Mouse (Mus musculus) spleen, adult 12 weeks (tissue): ENCODE measurements around the gene Rpl9.

Source experiments
- DNase-seq: peaks from one replicate; pipeline ENCODE4 v3.0.0; 2022; ENCODE audit warnings: low spot score

Gene Rpl9

DNA sequence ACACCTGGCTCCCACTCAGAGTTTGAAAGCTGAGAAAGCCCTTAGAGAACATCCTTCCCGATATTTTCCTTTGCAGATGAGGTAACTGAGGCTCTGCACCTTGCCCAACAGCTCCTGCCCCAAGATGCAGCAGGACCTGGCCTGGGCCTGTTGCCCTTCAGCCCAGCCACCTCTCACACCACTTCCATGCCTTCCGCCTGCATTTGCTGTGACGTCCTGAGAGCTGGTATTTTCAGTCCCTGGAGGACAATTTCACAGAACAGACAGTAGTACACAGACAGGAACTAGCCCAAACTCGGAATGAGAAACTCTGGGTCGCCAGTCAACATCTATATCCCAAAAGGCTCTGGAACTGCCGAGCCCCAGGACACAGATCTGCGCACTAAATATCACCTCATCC is 16.5 kb downstream of the Rpl9 start:
- DNase-seq: no peak

DNA sequence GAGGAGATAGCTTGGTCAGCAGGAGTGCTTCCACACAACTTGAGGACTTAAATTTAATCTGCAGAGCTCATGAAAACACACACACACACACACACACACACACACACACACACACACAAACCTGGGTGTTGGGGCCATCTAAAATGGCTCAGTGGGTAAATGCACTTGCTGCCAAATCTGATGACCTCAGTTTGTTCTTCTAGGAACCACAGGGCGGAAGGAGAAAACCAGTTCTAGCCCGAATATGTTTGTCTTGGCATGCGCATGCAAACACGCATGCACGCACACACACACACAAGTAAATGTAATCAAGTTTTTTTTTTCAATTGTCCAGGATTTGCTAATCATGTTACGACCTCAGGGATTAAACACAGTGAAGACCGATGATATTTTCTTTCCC is 19.7 kb downstream of the Rpl9 start:
- no peak for DNase-seq

DNA sequence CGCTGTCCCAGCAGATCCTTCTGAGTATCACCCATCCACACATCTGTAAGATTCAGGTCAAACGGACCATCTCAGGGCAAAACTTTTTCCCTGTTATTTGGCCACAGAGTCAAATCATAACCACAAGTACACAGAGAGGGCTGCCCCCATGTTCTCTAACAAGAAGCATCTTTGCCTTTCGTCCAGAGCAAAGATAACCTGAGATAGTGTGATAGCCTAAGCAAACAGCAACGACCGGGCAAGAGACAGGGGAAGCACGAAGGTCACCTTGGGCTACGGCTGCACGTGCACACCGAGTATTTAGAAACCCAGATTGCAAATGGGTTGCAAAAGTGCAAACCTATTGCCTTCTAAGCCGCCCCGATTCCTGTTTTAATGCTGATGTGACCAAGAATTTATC is 23.4 kb downstream of the Rpl9 start:
- no peak for DNase-seq

- no peak for DNase-seq
Measured at GRCm38 (mm10) chr5:65357771-65358170, 33.5 kb downstream of the Rpl9 start.

- no peak for DNase-seq
Measured at GRCm38 (mm10) chr5:65356851-65357250, 34.4 kb downstream of the Rpl9 start.

DNA sequence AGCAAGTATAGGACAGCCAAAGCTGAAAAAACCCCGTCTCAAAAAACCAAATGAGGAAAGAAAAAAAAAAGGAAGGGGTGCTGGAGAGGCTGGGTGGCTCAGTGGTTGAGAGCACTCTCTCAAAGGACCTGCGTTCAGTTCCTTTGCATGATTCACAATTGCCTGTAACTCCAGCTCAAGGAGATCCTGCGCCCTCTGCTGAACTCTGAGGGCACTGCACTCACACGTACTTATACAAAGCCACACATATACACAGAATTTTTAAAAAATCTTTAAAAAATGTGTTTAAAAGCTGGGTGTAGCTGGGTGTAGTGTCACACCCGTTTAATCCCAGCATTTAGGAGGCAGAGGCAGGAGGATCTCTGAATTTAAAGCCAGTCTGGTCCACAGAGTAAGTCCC is 36.3 kb downstream of the Rpl9 start:
- no peak for DNase-seq

DNA sequence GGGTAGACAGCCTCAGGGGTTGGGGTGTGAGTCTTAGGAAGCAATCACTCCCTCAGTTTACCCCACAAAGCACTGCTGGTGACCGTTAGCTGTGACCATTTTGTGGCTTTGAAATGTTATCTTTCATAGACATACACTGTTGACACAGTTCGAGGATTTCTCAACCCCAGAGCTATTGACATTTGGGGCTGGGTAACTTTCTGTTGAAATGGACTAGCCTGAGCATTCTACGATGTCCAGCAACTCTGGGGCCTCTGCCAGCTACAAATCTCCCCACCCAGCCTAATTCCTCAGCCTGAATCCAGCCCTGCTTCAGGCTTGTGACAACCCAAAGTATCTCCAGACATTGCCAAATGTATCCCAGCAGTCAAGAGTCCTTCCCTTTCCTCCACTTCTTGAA is 37.1 kb downstream of the Rpl9 start:
- DNase-seq: no peak

DNA sequence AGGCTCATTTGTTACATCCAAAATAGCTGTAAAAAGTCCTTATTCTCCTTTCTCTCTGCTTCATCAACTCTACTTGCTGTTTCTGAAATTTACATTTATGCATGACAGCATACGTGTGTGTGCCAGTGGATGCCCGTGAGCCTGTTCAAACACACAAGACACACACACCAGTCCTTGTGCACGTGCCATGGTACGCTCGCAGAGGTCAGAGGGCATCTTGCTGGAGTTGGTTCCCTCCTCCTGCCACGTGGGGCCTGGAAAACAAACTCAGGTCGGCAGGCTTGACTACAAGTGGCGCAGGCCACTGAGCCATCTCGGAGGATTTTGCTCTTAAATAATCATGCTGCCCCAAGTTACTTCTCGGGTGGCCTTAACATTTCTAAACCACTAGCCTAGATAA is 40.7 kb downstream of the Rpl9 start:
- no peak for DNase-seq

- DNase-seq: no peak
Measured at GRCm38 (mm10) chr5:65348168-65348567, 43.1 kb downstream of the Rpl9 start, which contains the start of gene Klb. Gene Klb (plus strand): TSS chr5:65348314.

- no peak for DNase-seq
Measured at GRCm38 (mm10) chr5:65340167-65340566, 51.1 kb downstream of the Rpl9 start.

DNA sequence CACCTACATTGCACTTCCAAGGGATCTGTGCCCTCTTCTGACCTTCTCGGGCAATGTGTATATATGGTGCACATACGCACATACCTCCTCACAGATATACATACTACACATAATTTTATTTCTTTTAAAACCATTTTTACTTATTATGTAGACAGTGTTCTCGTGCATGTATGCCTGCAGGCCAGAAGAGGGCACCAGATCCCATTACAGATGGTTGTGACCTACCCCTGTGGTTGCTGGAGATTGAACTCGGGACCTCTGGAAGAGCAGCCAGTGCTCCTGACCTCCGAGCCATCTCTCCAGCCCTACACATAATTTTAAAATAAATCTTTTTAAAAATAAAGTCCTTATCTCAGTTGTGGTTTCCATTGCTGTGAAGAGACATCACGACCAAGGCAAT is 52.9 kb downstream of the Rpl9 start:
- DNase-seq: no peak
